Mouse (Mus musculus): ENCODE measurements at regions not wholly inside any gene's neighbourhood (a gene's known extent, or its start where the extent isn't known, plus 50 kb on each side); places are given as distances from the start of the nearest gene placed in this dataset.

GRCm38 (mm10) chr13:46162025-46162374, 111.5 kb upstream of the Stmnd1 start:
- no peak overlapping the region for H3K27ac ChIP-seq
- H3K9ac ChIP-seq, result no peak overlapping the region
- peak; percentile 42; the same call in 1 of the 2 replicates for ATAC-seq (ENCODE audit: borderline replicate concordance, extremely low read depth, low FRiP score, low TSS enrichment)
- H3K9me3 ChIP-seq, result no peaks in the 10 kb centered on the region
- peak overlapping the region; percentile 19 for H3K4me3 ChIP-seq
- H3K27me3 ChIP-seq, result no peaks in the 10 kb centered on the region
- no peaks in the 10 kb centered on the region for H3K36me3 ChIP-seq
- peaks cover 7% of the 10 kb centered on the region for H3K4me1 ChIP-seq
- WGBS, result 3% methylated on average over 10 of the region's 10 CpGs
- peak overlapping the region; percentile 50 for H3K4me2 ChIP-seq

- Histone ChIP-seq H3K27me3 (no peaks in the 10 kb centered on the region), H3K27ac (no peak overlapping the region), H3K9me3 (no peaks in the 10 kb centered on the region), H3K4me1 (peaks cover 7% of the 10 kb centered on the region), H3K4me3 (peak overlapping the region; percentile 19), H3K9ac (no peak overlapping the region), H3K4me2 (peak overlapping the region; percentile 50), H3K36me3 (no peaks in the 10 kb centered on the region)
- no peak for ATAC-seq (ENCODE audit: borderline replicate concordance, extremely low read depth, low FRiP score, low TSS enrichment)
- WGBS, result 32% methylated on average over 13 of the region's 13 CpGs
These were observed 112.1 kb upstream of the Stmnd1 start for GRCm38 (mm10) chr13:46161261-46162024.

- Histone ChIP-seq H3K27me3 (no peaks in the 10 kb centered on the region), H3K4me3 (no peak overlapping the region), H3K4me1 (peaks cover 7% of the 10 kb centered on the region), H3K9me3 (no peaks in the 10 kb centered on the region), H3K9ac (no peak overlapping the region), H3K4me2 (no peak overlapping the region), H3K36me3 (no peaks in the 10 kb centered on the region), H3K27ac (no peak overlapping the region)
- WGBS, result 91% methylated on average over 14 of the region's 14 CpGs
- ATAC-seq (ENCODE audit: borderline replicate concordance, extremely low read depth, low FRiP score, low TSS enrichment), result no peak
These were observed 114.2 kb upstream of the Stmnd1 start for GRCm38 (mm10) chr13:46159354-46159753.

DNA sequence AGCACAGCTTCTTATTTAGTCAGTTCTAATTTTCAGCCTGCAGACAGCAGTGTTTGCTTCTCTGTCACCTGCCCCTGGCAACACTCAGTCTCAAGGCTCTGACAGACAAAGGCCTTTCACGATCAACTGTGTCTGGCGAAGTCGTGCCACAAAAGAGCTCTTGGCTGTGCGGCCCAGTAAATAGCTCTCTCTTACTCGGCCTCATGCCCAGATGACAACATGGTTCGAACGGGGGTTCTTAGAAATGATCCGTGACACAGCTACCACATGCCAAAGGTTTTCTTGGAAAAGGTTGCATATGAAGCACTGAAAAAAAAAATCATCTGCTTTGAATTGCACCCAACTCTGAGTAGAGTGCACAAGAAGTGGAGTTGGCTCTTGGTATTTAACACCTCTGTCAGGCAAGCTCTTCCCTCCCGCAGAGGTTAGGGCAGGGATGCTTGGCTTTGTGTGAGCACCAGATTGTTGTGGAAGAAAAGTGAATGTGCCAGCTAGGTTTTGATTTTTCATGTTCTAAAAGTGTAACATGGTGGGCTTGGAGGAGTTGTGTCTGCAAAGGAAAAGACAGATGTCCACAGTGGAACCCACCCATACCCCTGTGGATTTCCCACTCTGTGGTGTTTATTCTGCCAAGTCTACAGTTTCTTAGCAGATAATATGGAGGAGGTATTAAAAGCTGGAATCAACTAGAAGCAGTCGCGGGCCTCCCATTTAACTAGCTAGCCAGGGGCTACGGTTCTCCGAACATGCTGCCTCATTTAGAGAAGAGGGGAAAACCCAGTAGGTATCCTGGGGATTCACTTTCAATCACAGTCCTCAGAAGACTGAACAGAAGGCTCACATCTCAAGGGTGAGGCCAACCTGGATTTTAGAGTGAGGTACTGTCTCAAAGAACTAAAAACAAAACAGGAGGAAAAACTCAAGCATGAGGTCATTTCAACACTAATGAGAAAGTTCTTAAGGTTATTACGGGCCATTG, 120.0 kb upstream of the Stmnd1 start:
- no peaks in the 10 kb centered on the region for H3K4me1 ChIP-seq
- H3K27me3 ChIP-seq, result no peaks in the 10 kb centered on the region
- ATAC-seq (ENCODE audit: borderline replicate concordance, extremely low read depth, low FRiP score, low TSS enrichment), result no peak
- H3K4me3 ChIP-seq, result no peak overlapping the region
- H3K36me3 ChIP-seq, result no peaks in the 10 kb centered on the region
- no peak overlapping the region for H3K9ac ChIP-seq
- 75% methylated on average over 14 of the region's 14 CpGs for WGBS
- no peak overlapping the region for H3K4me2 ChIP-seq
- no peaks in the 10 kb centered on the region for H3K9me3 ChIP-seq
- no peak overlapping the region for H3K27ac ChIP-seq

DNA sequence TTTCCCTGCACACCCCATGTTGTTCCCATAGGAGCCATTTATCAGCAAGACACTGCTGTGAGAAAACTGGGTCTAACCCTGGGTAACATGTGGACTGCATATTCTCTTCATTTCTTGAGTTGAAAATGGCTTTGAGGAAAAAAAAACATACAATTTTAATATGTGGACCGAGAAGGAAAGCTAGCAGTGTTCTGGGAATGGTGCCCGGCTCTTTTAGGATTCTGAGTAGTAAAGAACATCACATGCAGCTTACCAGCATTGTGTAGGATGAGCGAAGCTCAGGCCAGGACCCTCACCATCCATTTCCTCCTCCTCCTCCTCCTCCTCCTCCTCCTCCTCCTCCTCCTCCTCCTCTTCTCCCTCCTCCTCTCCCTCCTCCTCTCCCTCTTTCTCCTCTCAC, 133.5 kb upstream of the Stmnd1 start:
- WGBS, result 86% methylated on average over 3 of the region's 3 CpGs
- no peaks in the 10 kb centered on the region for H3K9me3 ChIP-seq
- H3K4me2 ChIP-seq, result no peak overlapping the region
- no peak for ATAC-seq (ENCODE audit: borderline replicate concordance, extremely low read depth, low FRiP score, low TSS enrichment)
- no peak overlapping the region for H3K9ac ChIP-seq
- no peak overlapping the region for H3K4me3 ChIP-seq
- no peaks in the 10 kb centered on the region for H3K27me3 ChIP-seq
- no peaks in the 10 kb centered on the region for H3K4me1 ChIP-seq
- no peaks in the 10 kb centered on the region for H3K36me3 ChIP-seq
- no peak overlapping the region for H3K27ac ChIP-seq

GRCm38 (mm10) chr13:46139251-46139650, 134.3 kb upstream of the Stmnd1 start:
- H3K36me3 ChIP-seq, result no peaks in the 10 kb centered on the region
- no peak overlapping the region for H3K27ac ChIP-seq
- H3K9me3 ChIP-seq, result no peaks in the 10 kb centered on the region
- H3K4me1 ChIP-seq, result no peaks in the 10 kb centered on the region
- H3K27me3 ChIP-seq, result no peaks in the 10 kb centered on the region
- ATAC-seq (ENCODE audit: borderline replicate concordance, extremely low read depth, low FRiP score, low TSS enrichment), result no peak
- no peak overlapping the region for H3K9ac ChIP-seq
- no peak overlapping the region for H3K4me2 ChIP-seq
- H3K4me3 ChIP-seq, result no peak overlapping the region
- 72% methylated on average over 5 of the region's 5 CpGs for WGBS

GRCm38 (mm10) chr13:46135411-46135810, 138.1 kb upstream of the Stmnd1 start:
- Histone ChIP-seq H3K4me2 (no peak overlapping the region), H3K27me3 (no peaks in the 10 kb centered on the region), H3K4me3 (no peak overlapping the region), H3K9ac (no peak overlapping the region), H3K9me3 (no peaks in the 10 kb centered on the region), H3K36me3 (no peaks in the 10 kb centered on the region), H3K4me1 (no peaks in the 10 kb centered on the region), H3K27ac (no peak overlapping the region)
- WGBS, result 81% methylated on average over 8 of the region's 8 CpGs
- ATAC-seq (ENCODE audit: borderline replicate concordance, extremely low read depth, low FRiP score, low TSS enrichment), result no peak

DNA sequence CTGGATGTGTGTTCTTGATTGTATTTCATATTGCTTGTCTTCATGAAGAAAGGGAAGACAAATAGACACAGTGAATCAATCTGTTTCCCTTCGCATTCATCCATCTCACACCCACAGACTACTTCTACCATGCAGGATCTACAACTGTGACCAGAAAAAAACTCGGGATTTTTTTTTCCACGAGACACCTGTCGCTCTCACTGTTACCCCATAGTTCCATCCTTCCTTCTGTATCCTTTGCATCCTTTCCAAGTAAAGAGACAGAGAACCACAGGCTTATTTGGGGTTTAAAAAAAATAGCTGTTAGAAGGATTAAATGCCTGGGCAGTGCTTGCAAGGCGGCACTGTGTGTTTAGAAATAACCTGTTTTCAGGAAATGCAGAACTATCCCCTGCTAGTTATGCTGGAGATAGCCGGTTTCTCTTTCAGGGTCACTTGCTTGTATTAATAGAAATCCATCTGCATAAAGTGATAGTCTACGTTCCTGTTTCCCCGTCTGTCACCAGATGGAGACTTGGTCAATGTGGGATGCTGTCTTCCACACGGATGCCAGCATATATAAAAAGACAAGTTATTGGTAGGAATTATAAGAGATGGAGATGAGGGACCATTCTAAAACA, 144.2 kb upstream of the Stmnd1 start:
- Histone ChIP-seq H3K4me1 (no peaks in the 10 kb centered on the region), H3K4me2 (no peak overlapping the region), H3K9me3 (no peaks in the 10 kb centered on the region), H3K27me3 (no peaks in the 10 kb centered on the region), H3K4me3 (no peak overlapping the region), H3K9ac (no peak overlapping the region), H3K36me3 (no peaks in the 10 kb centered on the region), H3K27ac (no peak overlapping the region)
- ATAC-seq (ENCODE audit: borderline replicate concordance, extremely low read depth, low FRiP score, low TSS enrichment), result no peak
- 83% methylated on average over 9 of the region's 9 CpGs for WGBS

GRCm38 (mm10) chr13:46123446-46123845, 150.1 kb upstream of the Stmnd1 start:
- ATAC-seq (ENCODE audit: borderline replicate concordance, extremely low read depth, low FRiP score, low TSS enrichment), result no peak
- no peak overlapping the region for H3K9ac ChIP-seq
- WGBS, result 62% methylated on average over 3 of the region's 3 CpGs

GRCm38 (mm10) chr13:46116576-46116975, 151.8 kb upstream of the Atxn1 start:
- H3K9me3 ChIP-seq, result no peaks in the 10 kb centered on the region
- no peak overlapping the region for H3K4me3 ChIP-seq
- no peaks in the 10 kb centered on the region for H3K36me3 ChIP-seq
- no peaks in the 10 kb centered on the region for H3K4me1 ChIP-seq
- no peak for ATAC-seq (ENCODE audit: borderline replicate concordance, extremely low read depth, low FRiP score, low TSS enrichment)
- no peaks in the 10 kb centered on the region for H3K27me3 ChIP-seq
- no peak overlapping the region for H3K9ac ChIP-seq
- 93% methylated on average over 4 of the region's 4 CpGs for WGBS
- no peak overlapping the region for H3K27ac ChIP-seq
- no peak overlapping the region for H3K4me2 ChIP-seq

More at GRCm38 (mm10) chr13:46123446-46123845, 150.1 kb upstream of the Stmnd1 start:
- H3K36me3 ChIP-seq, result no peaks in the 10 kb centered on the region
- H3K4me2 ChIP-seq, result no peak overlapping the region
- no peaks in the 10 kb centered on the region for H3K4me1 ChIP-seq
- H3K27ac ChIP-seq, result no peak overlapping the region
- no peaks in the 10 kb centered on the region for H3K27me3 ChIP-seq
- no peak overlapping the region for H3K4me3 ChIP-seq
- H3K9me3 ChIP-seq, result no peaks in the 10 kb centered on the region

GRCm38 (mm10) chr13:46104971-46105370, 140.2 kb upstream of the Atxn1 start:
- H3K4me1 ChIP-seq, result no peaks in the 10 kb centered on the region
- no peaks in the 10 kb centered on the region for H3K36me3 ChIP-seq
- H3K9me3 ChIP-seq, result no peaks in the 10 kb centered on the region
- WGBS, result 67% methylated on average over 6 of the region's 6 CpGs
- ATAC-seq (ENCODE audit: borderline replicate concordance, extremely low read depth, low FRiP score, low TSS enrichment), result no peak
- no peak overlapping the region for H3K4me3 ChIP-seq
- no peak overlapping the region for H3K4me2 ChIP-seq
- H3K27ac ChIP-seq, result no peak overlapping the region
- H3K27me3 ChIP-seq, result no peaks in the 10 kb centered on the region
- no peak overlapping the region for H3K9ac ChIP-seq

- no peaks in the 10 kb centered on the region for H3K9me3 ChIP-seq
- H3K27ac ChIP-seq, result no peak overlapping the region
- no peak overlapping the region for H3K4me3 ChIP-seq
- no peaks in the 10 kb centered on the region for H3K4me1 ChIP-seq
- no peaks in the 10 kb centered on the region for H3K27me3 ChIP-seq
- no peaks in the 10 kb centered on the region for H3K36me3 ChIP-seq
- H3K4me2 ChIP-seq, result no peak overlapping the region
- no peak for ATAC-seq (ENCODE audit: borderline replicate concordance, extremely low read depth, low FRiP score, low TSS enrichment)
- no peak overlapping the region for H3K9ac ChIP-seq
- 75% methylated on average over 7 of the region's 7 CpGs for WGBS
These were observed 133.8 kb upstream of the Atxn1 start for GRCm38 (mm10) chr13:46098621-46099020.

All from lung, embryonic 15.5 days (tissue).